Mouse (Mus musculus): Measurements from ENCODE around the gene Gm2916. TPM values are rescaled to one million over a fixed set of nuclear protein-coding genes. Genes with fewer than 3 reads are reported as not detected.
"Not testable (repeated sequence)": the region's sequence is repeated elsewhere in the genome, so short reads cannot be mapped to it uniquely, and the experiment has no call there.

Gene Gm2916
- not detected in 2 replicates for polyA plus RNA-seq (2015; fragmentation: Nextera tagmentation; extraction: Ambion mirVana)

DNA sequence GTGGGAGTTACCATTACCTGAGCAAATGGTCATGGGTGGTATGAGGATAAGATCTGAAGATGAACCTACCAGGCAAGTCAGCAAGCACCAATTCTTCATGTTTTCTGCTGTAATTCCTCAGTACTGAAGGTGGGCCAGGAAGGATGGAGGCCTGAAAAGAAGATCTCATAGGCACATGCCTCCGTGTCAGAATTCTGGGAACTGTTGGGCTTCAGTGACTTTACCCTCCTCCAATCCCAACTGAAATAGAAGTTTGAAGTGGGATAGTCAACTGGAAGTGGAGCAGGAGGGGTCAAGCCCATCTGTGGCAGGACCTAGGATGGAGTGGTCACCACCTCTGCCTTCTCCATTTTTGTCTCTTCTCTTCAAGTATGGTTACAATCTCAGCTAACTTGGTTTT is at the start of gene Gm2916:
Gene Gm2916 (plus strand): TSS at position 301 of the 400 bp plus-strand sequence.
- not testable (repeated sequence) for H3K27me3 ChIP-seq (replicated peaks; ENCODE audit: control insufficient read depth, insufficient read depth, low read length); H3K4me3 ChIP-seq (replicated peaks; ENCODE audit: low read length); H3K36me3 ChIP-seq (ENCODE audit: control insufficient read depth, insufficient read depth); ATAC-seq; H3K27ac ChIP-seq (ENCODE audit: low read length); H3K4me1 ChIP-seq (replicated peaks; ENCODE audit: control insufficient read depth, insufficient read depth, low read length); H3K9ac ChIP-seq (replicated peaks; ENCODE audit: low read depth, low read length); H3K4me2 ChIP-seq (ENCODE audit: low read length); H3K9me3 ChIP-seq (ENCODE audit: control insufficient read depth, low read length)
- WGBS: no CpG with 5 or more reads among the region's 1 CpGs

DNA sequence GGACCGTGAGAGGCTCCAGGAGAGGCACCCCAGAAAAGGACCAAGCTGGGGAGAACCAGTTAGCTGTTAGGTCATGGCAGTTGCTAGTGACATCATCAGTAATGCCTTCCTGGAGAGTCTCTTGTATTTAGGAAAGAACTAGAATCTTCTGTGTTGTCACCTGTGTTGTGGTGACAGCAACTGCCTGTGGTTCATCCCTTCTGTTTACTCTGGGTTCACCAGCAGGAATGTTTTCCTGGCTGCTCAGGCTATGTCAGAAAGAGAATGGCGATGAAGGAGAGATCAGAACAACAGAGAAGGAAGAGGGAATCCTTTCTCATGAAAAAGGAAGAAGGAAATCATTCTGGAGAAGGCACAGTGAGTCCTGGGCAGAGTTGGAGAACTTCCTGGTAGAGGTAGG is 38.0 kb upstream of the Gm2916 start, which contains the start of gene Gm3033:
Gene Gm3033 (plus strand): TSS at position 301 of the 400 bp plus-strand sequence.
- H3K9me3 ChIP-seq (ENCODE audit: control insufficient read depth, low read length); ATAC-seq; H3K27ac ChIP-seq (ENCODE audit: low read length); H3K9ac ChIP-seq (replicated peaks; ENCODE audit: low read depth, low read length); H3K4me1 ChIP-seq (replicated peaks; ENCODE audit: control insufficient read depth, insufficient read depth, low read length); H3K27me3 ChIP-seq (replicated peaks; ENCODE audit: control insufficient read depth, insufficient read depth, low read length); H3K4me2 ChIP-seq (ENCODE audit: low read length); H3K36me3 ChIP-seq (ENCODE audit: control insufficient read depth, insufficient read depth); H3K4me3 ChIP-seq (replicated peaks; ENCODE audit: low read length): not testable (repeated sequence)
- WGBS: no CpG with 5 or more reads among the region's 2 CpGs

DNA sequence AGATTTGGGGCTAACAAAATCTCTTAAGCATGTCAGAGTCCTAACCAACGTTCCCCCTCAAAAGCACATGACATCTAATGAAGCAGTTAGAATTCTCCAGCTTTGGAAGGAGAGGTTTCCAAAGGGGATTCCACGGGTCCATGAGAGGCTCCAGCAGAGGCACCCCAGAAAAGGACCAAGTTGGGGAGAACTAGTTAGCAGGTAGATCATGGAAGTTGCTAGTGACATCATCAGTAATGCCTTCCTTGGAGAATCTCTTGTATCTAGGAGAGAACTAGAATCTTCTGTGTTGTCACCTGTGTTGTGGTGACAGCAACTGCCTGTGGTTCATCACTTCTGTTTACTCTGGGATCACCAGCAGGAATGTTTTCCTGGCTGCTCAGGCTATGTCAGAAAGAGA is 47.5 kb downstream of the Gm2916 start, which contains the start of gene Gm3029:
Gene Gm3029 (plus strand): TSS at position 301 of the 400 bp plus-strand sequence.
- not testable (repeated sequence) for H3K27ac ChIP-seq (ENCODE audit: low read length); ATAC-seq; H3K9ac ChIP-seq (replicated peaks; ENCODE audit: low read depth, low read length); H3K4me3 ChIP-seq (replicated peaks; ENCODE audit: low read length); H3K27me3 ChIP-seq (replicated peaks; ENCODE audit: control insufficient read depth, insufficient read depth, low read length); H3K36me3 ChIP-seq (ENCODE audit: control insufficient read depth, insufficient read depth); H3K9me3 ChIP-seq (ENCODE audit: control insufficient read depth, low read length); H3K4me2 ChIP-seq (ENCODE audit: low read length); H3K4me1 ChIP-seq (replicated peaks; ENCODE audit: control insufficient read depth, insufficient read depth, low read length)
- no CpG with 5 or more reads among the region's 2 CpGs for WGBS

DNA sequence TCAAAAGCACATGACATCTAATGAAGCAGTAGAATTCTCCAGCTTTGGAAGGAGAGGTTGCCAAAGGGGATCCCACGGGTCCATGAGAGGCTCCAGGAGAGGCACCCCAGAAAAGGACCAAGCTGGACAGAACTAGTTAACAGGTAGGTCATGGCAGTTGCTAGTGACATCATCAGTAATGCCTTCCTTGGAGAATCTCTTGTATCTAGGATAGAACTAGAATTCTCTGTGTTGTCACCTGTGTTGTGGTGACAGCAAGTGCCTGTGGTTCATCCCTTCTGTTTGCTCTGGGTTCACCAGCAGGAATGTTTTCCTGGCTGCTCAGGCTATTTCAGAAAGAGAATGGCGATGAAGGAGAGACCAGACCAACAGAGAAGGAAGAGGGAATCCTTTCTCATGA is 79.3 kb downstream of the Gm2916 start, which contains the start of gene Gm3095:
Gene Gm3095 (plus strand): TSS at position 301 of the 400 bp plus-strand sequence.
- ATAC-seq; H3K9ac ChIP-seq (replicated peaks; ENCODE audit: low read depth, low read length); H3K4me3 ChIP-seq (replicated peaks; ENCODE audit: low read length); H3K4me1 ChIP-seq (replicated peaks; ENCODE audit: control insufficient read depth, insufficient read depth, low read length); H3K36me3 ChIP-seq (ENCODE audit: control insufficient read depth, insufficient read depth); H3K9me3 ChIP-seq (ENCODE audit: control insufficient read depth, low read length); H3K27ac ChIP-seq (ENCODE audit: low read length); H3K27me3 ChIP-seq (replicated peaks; ENCODE audit: control insufficient read depth, insufficient read depth, low read length); H3K4me2 ChIP-seq (ENCODE audit: low read length): not testable (repeated sequence)
- WGBS: no CpG with 5 or more reads among the region's 2 CpGs

Other genes starting within 250 kb of the Gm2916 start
- gene Gm3012, start 249.7 kb upstream of the Gm2916 start, polyA plus RNA-seq (2015; fragmentation: Nextera tagmentation; extraction: Ambion mirVana): not detected in 2 replicates
- gene Gm3020, start 232.1 kb upstream of the Gm2916 start, polyA plus RNA-seq (2015; fragmentation: Nextera tagmentation; extraction: Ambion mirVana): 13.9 and 16.4 TPM in 2 replicates
- not detected in 2 replicates for gene Gm3043, start 195.4 kb upstream of the Gm2916 start, polyA plus RNA-seq (2015; fragmentation: Nextera tagmentation; extraction: Ambion mirVana)
- gene Gm3002, start 74.1 kb upstream of the Gm2916 start, polyA plus RNA-seq (2015; fragmentation: Nextera tagmentation; extraction: Ambion mirVana): 4.7 and 5.8 TPM in 2 replicates
- 0.57 TPM in 1 of 2 replicates, not detected in the other for gene Gm3033, start 37.9 kb upstream of the Gm2916 start, polyA plus RNA-seq (2015; fragmentation: Nextera tagmentation; extraction: Ambion mirVana)
- gene Gm3029, start 47.6 kb downstream of the Gm2916 start, polyA plus RNA-seq (2015; fragmentation: Nextera tagmentation; extraction: Ambion mirVana): not detected in 2 replicates
- 0.70 and 2.0 TPM in 2 replicates for gene Gm3095, start 79.4 kb downstream of the Gm2916 start, polyA plus RNA-seq (2015; fragmentation: Nextera tagmentation; extraction: Ambion mirVana)
- gene Gm3099, start 114.2 kb downstream of the Gm2916 start, polyA plus RNA-seq (2015; fragmentation: Nextera tagmentation; extraction: Ambion mirVana): not detected in 2 replicates
- gene Gm5796, start 139.8 kb downstream of the Gm2916 start, polyA plus RNA-seq (2015; fragmentation: Nextera tagmentation; extraction: Ambion mirVana): 4.4 and 5.1 TPM in 2 replicates
- not detected in 2 replicates for gene Gm3115, start 199.9 kb downstream of the Gm2916 start, polyA plus RNA-seq (2015; fragmentation: Nextera tagmentation; extraction: Ambion mirVana)
- 2.8 and 3.8 TPM in 2 replicates for gene Gm8108, start 226.4 kb downstream of the Gm2916 start, polyA plus RNA-seq (2015; fragmentation: Nextera tagmentation; extraction: Ambion mirVana)